ENCODE assay signal across 15 mouse cellular contexts in genomic region chr9:76312221-76312620, GRCm38 (mm10).
"Had no signal": no experiment of that assay in that cellular context is flagged by ENCODE, and none has a peak within 500 bp of the region (broad histone marks: within the 10 kb centered on the region; RNA-seq: fewer than 3 reads in every experiment).

No protein-coding gene starts in this region.

- H3K9me3 ChIP-seq: neural tube, embryonic 12.5 days; neural tube, embryonic 13.5 days; neural tube, embryonic 15.5 days; stomach, embryonic 15.5 days had no signal

- H3K27me3 ChIP-seq: neural tube, embryonic 12.5 days; neural tube, embryonic 13.5 days; neural tube, embryonic 15.5 days; stomach, embryonic 15.5 days had no signal

- H3K4me3 ChIP-seq: neural tube, embryonic 12.5 days; neural tube, embryonic 13.5 days; neural tube, embryonic 15.5 days; stomach, embryonic 15.5 days had no signal

- H3K36me3 ChIP-seq: neural tube, embryonic 12.5 days; neural tube, embryonic 13.5 days; stomach, embryonic 15.5 days had no signal

- DNase-seq: retina, postnatal 1 day; right cerebral cortex, adult 18-20 months; right cerebral cortex, postnatal 14 days; right cerebral cortex, postnatal 25 days; right cerebral cortex, postnatal 4 days; spleen, adult 18-20 months; thymus, adult 18-20 months; thymus, adult 2 months; thymus, postnatal 25 days; thymus, postnatal 36 days; thymus, postnatal 4 days had no signal

- H3K4me1 ChIP-seq: neural tube, embryonic 12.5 days; neural tube, embryonic 13.5 days; neural tube, embryonic 15.5 days; stomach, embryonic 15.5 days had no signal
